In genomic region chr10:122797955-122798354, GRCm38 (mm10) we compare ENCODE assay signal across 16 mouse cellular contexts.
DNase-seq lines count a peak whose midpoint lies in the region; ATAC-seq and TF ChIP-seq lines count a peak whose summit lies in the region.
"Had no signal": no experiment of that assay in that cellular context is flagged by ENCODE, and none has a peak within 500 bp of the region (broad histone marks: within the 10 kb centered on the region; RNA-seq: fewer than 3 reads in every experiment).

No protein-coding gene starts in this region.

- H3K27me3 ChIP-seq in forebrain, postnatal 0 days (ENCODE audit: insufficient read depth, low read length): no peaks in the 10 kb centered on the region
- no peaks in the 10 kb centered on the region for H3K27me3 ChIP-seq in forebrain, embryonic 11.5 days (ENCODE audit: control insufficient read depth, insufficient read depth, low read length)
- no peaks in the 10 kb centered on the region for H3K27me3 ChIP-seq in forebrain, embryonic 16.5 days (replicated peaks; ENCODE audit: control insufficient read depth, insufficient read depth, low read length)
- H3K27me3 ChIP-seq: liver, embryonic 13.5 days; neural tube, embryonic 15.5 days had no signal

- no peaks in the 10 kb centered on the region for H3K9me3 ChIP-seq in forebrain, postnatal 0 days (ENCODE audit: low read length)
- H3K9me3 ChIP-seq in forebrain, embryonic 11.5 days (ENCODE audit: control insufficient read depth, low read length): no peaks in the 10 kb centered on the region
- H3K9me3 ChIP-seq in forebrain, embryonic 16.5 days (ENCODE audit: control insufficient read depth, low read length): no peaks in the 10 kb centered on the region
- H3K9me3 ChIP-seq: liver, embryonic 13.5 days; midbrain, embryonic 10.5 days; neural tube, embryonic 15.5 days had no signal

- ATAC-seq in forebrain, postnatal 0 days: no peak
- ATAC-seq in forebrain, embryonic 11.5 days (replicated peaks; ENCODE audit: low FRiP score): no peak
- no peak for ATAC-seq in monocyte, adult 5-6 weeks (replicated peaks; ENCODE audit: insufficient number of reproducible peaks, low FRiP score, low TSS enrichment, poor library complexity, severe bottlenecking)
- ATAC-seq in forebrain, embryonic 16.5 days: no peak

- no peak overlapping the region for H3K27ac ChIP-seq in forebrain, postnatal 0 days (ENCODE audit: low read depth, low read length)
- H3K27ac ChIP-seq in forebrain, embryonic 11.5 days (ENCODE audit: low read depth, low read length): no peak overlapping the region
- no peak overlapping the region for H3K27ac ChIP-seq in forebrain, embryonic 16.5 days (ENCODE audit: low read length)
- H3K27ac ChIP-seq: liver, embryonic 13.5 days; midbrain, embryonic 10.5 days; neural tube, embryonic 15.5 days had no signal

- no peaks in the 10 kb centered on the region for H3K36me3 ChIP-seq in forebrain, postnatal 0 days (ENCODE audit: insufficient read depth)
- no peaks in the 10 kb centered on the region for H3K36me3 ChIP-seq in forebrain, embryonic 11.5 days (ENCODE audit: control insufficient read depth, insufficient read depth, low read length)
- H3K36me3 ChIP-seq in forebrain, embryonic 16.5 days (ENCODE audit: control insufficient read depth, insufficient read depth): no peaks in the 10 kb centered on the region
- H3K36me3 ChIP-seq: liver, embryonic 13.5 days; midbrain, embryonic 10.5 days; neural tube, embryonic 15.5 days had no signal

- 86% methylated on average over 6 of the region's 6 CpGs for WGBS in forebrain, postnatal 0 days
- whole genome bisulfite sequencing in forebrain, embryonic 11.5 days: 89% methylated on average over 6 of the region's 6 CpGs
- 86% methylated on average over 6 of the region's 6 CpGs for WGBS in lung, adult 2 months
- 89% methylated on average over 6 of the region's 6 CpGs for WGBS in forebrain, embryonic 16.5 days

- H3K9ac ChIP-seq in forebrain, postnatal 0 days: no peak overlapping the region
- no peak overlapping the region for H3K9ac ChIP-seq in forebrain, embryonic 11.5 days (ENCODE audit: low read length)
- no peak overlapping the region for H3K9ac ChIP-seq in forebrain, embryonic 16.5 days (replicated peaks; ENCODE audit: low read depth, low read length)
- H3K9ac ChIP-seq: liver, embryonic 13.5 days; neural tube, embryonic 15.5 days had no signal

- H3K4me3 ChIP-seq in forebrain, postnatal 0 days (ENCODE audit: low read depth, low read length): no peak overlapping the region
- no peak overlapping the region for H3K4me3 ChIP-seq in forebrain, embryonic 11.5 days (ENCODE audit: low read depth, low read length)
- no peak overlapping the region for H3K4me3 ChIP-seq in lung, adult 2 months (replicated peaks; ENCODE audit: extremely low read depth, low read depth, low read length)
- no peak overlapping the region for H3K4me3 ChIP-seq in forebrain, embryonic 16.5 days (replicated peaks; ENCODE audit: low read length)
- H3K4me3 ChIP-seq: liver, embryonic 13.5 days; midbrain, embryonic 10.5 days; neural tube, embryonic 15.5 days had no signal

- H3K4me1 ChIP-seq in forebrain, postnatal 0 days (ENCODE audit: insufficient read depth): peaks cover 3% of the 10 kb centered on the region; the same call in 1 of the 2 replicates
- H3K4me1 ChIP-seq in forebrain, embryonic 11.5 days (replicated peaks; ENCODE audit: control insufficient read depth, insufficient read depth, low read length): 0 out of 2 replicates have a peak, but pooled peaks cover 3% of the 10 kb centered on the region
- peaks cover 15% of the 10 kb centered on the region for H3K4me1 ChIP-seq in lung, adult 2 months (ENCODE audit: control insufficient read depth, insufficient read depth, low read length)
- H3K4me1 ChIP-seq in forebrain, embryonic 16.5 days (replicated peaks; ENCODE audit: control insufficient read depth, insufficient read depth, low read length): peaks cover 7% of the 10 kb centered on the region

- TF ChIP-seq POLR2A in lung, adult 2 months (IDR thresholded peaks at IDR 0.05; ENCODE audit: borderline replicate concordance, extremely low read depth, low read depth, low read length): no peak

- DNase-seq in forebrain, postnatal 0 days: no peak
- DNase-seq in forebrain, embryonic 11.5 days (ENCODE audit: low spot score): no peak
- DNase-seq in lung, adult 2 months: no peak
- no peak for DNase-seq in lung, postnatal 4 days
- peak; percentile 66 for DNase-seq in ES-CJ7 (ENCODE audit: low read depth, low spot score)
- peak; percentile 67 for DNase-seq in induced T-regulatory cell, adult 2 months (ENCODE audit: low read depth)
- DNase-seq: adrenal gland, adult 8-10 months; cerebellum, postnatal 25 days; gastrocnemius, postnatal 14 days; heart, postnatal 14 days; liver, embryonic 13.5 days; right cerebral cortex, postnatal 25 days had no signal

- peak; percentile 50 for TF ChIP-seq CTCF in forebrain, postnatal 0 days (IDR thresholded peaks at IDR 0.05; ENCODE audit: low read depth)
- TF ChIP-seq CTCF in lung, adult 2 months (IDR thresholded peaks at IDR 0.05; ENCODE audit: insufficient read depth, low read length): peak; percentile 34; the same call in 1 of the 2 replicates

- H3K4me2 ChIP-seq in forebrain, postnatal 0 days (ENCODE audit: low read depth): no peak overlapping the region
- H3K4me2 ChIP-seq in forebrain, embryonic 11.5 days (ENCODE audit: low read depth, low read length, severe bottlenecking): no peak overlapping the region
- H3K4me2 ChIP-seq in forebrain, embryonic 16.5 days (ENCODE audit: low read length): no peak overlapping the region
- H3K4me2 ChIP-seq: liver, embryonic 13.5 days; neural tube, embryonic 15.5 days had no signal

Comparison
In these comparisons a context has a peak if more than half of its experiments do, and no peak if none do; other contexts are left out.
1. DNase-seq: peak in ES-CJ7 (single experiment) and induced T-regulatory cell, adult 2 months (single experiment); none in forebrain, postnatal 0 days (single experiment), forebrain, embryonic 11.5 days (single experiment), lung, adult 2 months (single experiment) and lung, postnatal 4 days (0 of 2).